Mouse (Mus musculus) v-Abl transformed pro-B cells (cell line): ENCODE results near the gene Mapk6.

ENCODE experiments used
- in situ Hi-C, 2 experiments: fragments of 400-800 bp; cut with MboI; formaldehyde crosslinking; loops; one replicate each; pipeline ENCODE4 v1.15.1; 2025; ENCODE audit not compliant: unreplicated experiment in 2 of 2

The Mapk6 gene

DNA sequence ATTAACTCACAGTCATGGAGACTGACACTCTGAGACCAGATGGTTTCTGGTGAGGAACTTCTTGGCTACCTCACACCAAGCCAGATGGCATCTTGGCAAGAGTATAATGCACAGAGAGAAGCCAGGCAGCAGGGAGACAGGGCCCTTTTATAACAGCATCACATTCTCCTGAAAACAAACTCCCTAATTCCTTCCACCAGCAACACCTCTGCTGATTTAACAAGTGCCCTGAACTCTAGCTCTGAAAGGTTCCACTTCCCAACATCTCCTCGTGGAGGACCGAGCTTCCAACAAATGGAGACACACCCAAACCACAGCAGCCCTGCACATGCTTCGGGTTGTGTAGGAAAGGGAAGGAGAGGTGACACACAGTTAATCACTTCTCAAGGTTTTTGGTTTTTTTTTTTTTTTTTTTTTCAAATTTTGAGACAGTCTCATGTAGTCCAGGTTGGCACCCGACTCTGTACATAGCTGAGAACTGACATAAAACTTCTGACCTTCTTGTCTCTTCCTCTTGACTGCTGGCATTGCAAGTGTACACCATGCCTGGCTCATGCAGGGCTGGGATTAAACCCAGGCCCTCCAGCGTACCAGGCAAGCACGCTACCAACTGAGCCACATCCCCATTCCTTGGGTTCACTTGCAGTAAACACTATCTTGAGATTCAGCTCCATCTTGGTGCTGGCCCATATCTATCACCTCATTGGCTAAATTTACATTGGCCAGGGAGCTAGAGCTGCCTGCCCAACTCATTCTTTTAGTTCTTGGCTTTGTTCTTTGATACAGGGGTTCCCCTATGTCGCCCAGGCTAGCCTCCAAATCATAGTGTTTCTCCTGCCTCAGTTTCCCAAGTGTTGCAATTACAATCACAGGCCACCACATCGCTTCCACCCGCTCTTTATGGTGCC, 17.8 kb upstream of the Mapk6 start:
- in situ Hi-C loops, result no loop called here

DNA sequence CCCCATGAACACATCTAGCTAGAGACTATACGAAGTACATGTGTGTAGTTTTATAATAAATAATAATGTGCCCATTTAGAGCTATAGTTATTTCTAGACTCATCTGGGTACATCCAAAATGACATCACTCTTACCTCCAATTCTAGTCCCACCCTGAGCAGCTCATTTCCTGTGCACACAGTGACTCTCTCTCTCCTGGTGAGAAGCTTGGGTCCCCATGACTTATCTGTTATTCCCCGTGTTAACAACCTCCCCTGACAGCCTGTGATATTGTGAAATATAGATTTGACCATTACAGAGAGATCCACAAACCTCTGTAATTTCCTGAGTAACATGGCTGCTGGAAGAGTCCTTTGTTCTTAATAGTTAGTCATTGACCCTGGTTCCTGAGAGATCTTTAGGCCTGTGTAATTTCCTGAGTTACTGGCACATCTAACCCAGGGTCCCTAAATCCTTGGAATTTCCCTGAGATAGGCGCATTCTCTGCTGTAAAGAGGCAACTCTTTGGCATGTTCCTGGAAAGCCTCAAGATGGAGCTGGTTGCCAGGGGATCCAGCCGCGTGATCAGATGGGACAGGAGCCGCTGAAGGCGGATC, 16.1 kb upstream of the Mapk6 start:
- in situ Hi-C loops, result no loop called here

DNA sequence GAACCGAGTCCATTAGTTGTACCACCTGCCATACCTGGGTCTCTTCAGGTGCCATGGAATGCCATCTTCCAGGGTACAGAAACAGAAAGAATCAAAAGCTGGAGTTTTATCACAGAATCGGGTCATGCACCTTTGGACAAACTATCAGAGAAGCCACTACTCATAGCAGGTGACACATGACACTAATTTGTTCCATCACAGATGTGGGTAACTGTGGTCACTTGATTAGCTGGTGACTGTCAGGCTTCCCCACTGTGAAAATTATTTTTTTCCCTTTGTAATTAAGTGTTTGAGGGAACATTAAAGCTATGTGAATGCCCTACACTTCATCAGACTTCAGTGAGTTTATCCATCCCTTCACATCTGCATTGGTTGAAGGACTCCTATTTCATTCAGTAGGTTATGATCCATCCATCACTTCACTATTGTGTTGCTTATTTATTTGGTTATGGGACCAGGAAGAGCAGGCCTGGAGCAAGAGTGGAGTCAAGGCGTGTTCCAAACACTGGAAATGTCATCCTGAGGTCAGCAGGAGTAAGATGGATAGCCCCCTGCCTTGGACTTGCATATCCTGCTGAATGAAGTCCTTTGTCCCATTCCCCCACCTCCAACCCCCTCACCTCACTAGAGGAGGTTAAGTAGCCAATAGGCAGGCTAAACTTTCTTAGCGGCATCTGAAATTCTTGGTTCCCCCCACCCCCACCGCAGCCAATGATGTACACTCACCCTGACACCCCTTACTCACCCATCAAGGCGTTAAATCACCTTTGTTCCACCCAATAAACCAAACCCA, 14.7 kb upstream of the Mapk6 start:
- in situ Hi-C loops, result no loop called here

DNA sequence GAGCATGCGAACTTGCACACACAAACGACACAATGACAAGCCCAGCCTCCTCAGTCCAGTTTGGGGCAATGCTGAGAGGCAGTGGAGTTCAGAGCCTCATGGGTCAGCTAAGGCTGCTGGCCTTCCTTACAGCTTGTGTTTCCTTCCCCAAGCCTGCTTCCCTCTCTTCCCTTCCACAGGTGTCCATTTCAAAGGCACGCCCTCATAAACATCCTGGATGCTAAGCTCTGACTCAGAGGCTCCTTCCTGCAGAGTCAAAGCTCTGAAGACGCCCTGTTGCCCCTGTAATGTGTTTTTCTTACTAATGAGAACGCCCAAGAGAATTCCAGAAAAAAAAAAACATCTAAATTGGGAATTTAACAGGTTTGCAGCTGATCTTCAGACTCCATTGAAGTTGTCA, 13.9 kb upstream of the Mapk6 start:
- in situ Hi-C loops, result no loop called here

DNA sequence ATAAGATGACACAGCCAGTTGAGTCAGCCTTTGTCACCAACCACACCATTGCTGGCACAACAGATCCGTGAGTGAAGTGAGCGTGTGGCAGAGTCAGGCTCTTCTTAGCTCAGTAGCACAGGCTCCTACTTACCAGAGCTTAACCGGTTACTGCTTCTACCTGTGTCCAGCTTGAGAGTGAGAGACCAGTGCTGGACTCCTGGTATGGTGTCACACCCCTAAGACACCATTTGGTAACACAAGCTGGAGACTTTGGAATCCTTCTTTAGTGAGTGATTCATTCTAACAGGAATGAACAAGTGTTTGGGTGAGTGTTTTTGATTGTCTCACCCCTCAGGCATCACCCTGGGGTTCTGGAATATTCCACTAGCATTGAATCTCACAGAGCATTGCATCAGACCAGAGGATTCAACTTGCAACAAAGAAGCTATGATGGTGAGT, 12.5 kb upstream of the Mapk6 start:
- in situ Hi-C loops, result no loop called here

DNA sequence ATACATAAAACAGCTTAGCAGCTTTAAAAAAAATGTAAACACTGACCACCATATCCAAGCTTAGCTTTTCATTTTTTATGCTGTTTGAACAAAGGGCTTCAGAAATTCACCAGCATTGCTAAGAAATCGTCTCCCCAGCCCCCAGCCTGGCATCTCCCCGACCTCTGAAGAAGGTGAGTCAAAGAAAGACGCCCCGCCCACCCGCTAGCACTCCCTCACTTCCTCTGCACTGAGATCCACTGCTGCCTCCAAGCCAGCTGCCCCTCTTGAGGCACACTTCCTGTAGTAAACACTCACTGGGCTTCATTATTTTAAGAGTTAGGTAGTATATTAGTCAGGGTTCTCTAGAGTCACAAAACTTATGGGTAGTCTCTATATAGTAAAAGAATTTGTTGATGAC, 4.4 kb upstream of the Mapk6 start:
- in situ Hi-C loops, result no loop called here

DNA sequence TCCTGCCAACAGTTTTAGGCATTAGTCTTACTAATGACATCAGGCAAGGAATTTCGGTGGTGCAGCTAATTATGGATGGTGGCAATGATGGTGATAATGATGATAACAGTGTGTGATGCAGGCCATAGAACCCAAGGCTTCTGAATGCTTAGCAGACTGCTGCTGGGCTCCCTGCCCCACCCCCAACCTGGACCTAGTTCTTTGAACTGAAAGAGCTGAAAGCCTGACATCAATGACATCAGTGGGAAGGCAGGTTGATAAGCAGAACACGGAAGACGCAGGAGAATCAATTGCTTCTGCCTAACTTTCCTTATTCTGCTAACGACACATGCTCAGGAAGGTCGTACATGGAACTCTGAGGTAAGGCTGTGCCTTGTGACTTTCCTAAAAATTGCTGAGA, 3.4 kb upstream of the Mapk6 start:
- in situ Hi-C loops, result no loop called here

DNA sequence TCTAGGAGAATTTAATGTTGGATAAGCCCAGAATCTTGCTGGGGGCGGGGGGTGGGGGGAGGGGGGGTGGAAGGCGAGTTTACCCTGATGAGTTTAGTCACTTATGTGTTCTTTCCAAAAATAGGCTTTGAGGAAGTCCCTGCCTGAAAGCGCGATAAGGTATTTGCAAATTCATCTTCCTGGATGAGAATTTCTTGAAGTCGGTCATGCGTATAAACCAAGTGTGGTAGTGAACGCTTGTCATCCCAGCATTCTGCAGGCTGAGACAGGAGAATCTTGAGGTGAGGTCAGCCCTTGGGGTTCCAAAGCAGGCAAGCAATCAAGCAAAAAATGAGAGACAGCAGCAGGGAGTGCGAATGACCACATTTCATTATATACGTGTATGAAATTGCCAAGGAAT, 1.8 kb upstream of the Mapk6 start:
- in situ Hi-C loops, result no loop called here

DNA sequence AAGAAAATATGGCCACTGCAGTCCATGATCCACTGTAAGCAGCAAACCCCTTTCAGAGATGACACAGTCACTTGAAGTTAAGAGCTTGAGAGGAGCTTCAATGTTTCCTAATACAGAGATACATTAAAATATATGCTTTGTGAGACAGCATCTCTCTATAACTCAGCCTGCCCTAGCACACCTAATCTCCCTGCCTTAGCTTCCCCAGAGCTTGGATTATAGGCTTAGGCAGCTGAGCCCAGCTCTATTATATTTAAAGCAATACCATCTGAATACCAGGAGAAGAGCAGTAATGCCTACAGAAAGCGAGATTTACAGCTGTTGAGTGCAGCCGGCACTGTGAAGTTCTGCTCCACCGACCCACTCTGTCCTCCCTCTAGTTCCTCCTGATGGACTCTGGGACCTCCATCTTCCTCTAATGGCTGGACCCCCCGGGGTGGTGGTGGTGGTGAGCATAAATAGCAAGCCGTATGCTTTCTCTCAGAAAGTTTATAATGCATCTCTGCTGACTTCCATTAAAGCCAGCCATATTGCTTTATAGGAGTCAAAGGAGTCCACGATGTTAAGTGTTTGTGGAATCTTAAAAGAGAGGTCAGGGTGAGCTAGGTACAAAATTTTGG, 1.2 kb upstream of the Mapk6 start:
- in situ Hi-C loops, result no loop called here

DNA sequence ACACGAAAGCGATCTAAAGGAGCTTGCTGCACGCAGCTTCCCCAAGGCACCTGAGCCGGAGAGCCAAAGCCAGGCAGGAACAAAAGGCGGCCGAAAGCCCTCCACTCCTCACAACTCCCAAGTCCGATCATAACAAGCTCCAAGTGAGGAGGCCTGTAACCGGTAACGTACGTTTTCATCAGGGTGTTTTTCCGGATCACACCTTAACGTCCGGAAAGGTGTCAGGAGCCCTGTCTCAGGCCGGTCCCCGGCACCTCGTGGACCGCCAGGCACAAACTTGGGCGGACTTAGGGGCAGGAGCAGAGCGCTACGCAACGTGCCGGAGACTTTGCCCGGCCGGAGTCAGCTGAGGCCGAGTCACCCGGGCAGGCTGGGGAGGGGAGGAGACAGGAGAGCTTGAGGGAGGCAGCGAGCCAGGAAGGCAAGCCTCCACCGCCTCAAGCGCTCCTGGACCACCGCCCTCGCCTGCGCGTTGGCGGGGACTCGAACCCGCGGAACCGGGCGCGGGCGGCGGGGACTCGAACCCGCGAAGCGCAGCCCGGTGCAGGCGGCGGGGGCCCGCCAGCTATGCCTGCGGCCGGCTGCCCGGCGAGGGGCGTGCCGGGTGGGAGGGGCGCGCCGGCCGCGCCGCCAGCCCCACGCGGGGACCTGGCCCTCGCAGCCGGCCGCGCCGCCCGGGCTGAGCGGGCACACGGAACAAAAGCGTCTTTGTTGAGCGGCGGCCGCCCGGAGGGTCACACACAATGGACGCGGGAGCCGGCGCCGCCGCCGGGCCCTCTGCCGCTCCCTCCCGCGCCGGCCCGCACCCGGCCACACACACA, 564 bp downstream of the Mapk6 start:
- in situ Hi-C loops, result no loop called here

DNA sequence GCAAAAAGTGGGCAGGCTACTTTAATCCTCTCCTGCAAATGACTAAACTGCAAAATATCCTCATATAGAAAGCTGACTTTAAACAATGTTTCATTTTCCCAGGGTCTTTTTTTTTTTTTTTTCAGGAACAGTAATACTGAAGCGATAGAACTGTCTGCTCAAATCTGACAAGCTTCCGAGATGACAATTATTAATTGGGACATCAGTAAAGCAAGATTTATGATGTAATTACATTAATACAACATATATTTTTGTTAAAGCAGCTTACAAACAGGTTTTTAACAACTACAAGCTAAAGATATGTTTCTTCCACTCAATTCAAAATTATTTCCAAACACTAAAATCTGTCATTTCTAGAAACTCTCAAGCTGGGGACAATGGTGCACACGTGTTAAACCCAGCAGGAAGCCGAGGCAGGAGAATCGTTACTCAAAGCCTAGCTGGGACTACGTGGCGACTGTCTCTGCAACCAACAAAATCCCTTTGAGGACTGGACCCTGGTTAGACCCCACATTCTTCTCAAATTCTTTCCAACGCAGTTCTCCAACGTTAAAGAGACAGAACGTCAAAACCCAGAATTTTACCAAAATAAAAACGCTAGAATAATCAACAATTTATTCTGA, 1.5 kb downstream of the Mapk6 start:
- in situ Hi-C loops, result no loop called here

DNA sequence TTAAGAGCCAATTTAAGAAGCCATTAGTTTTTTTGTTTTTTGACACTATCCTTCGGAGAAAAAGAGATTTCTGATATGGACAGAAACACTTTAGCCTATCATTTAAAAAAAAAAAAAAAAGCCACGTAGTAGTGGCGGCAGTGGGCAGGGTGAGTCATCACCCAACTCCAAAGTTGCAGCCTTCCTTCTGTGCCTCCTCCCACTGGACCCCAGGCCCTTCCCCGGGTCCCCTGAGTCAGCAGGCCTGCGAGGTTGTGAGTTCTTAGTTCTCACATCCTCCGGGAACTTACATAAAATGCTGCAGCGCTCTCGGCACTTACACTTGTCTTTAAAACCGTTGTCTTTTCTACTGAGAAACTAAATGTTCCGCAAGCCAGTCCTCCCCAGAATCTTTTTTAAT, 2.0 kb downstream of the Mapk6 start:
- in situ Hi-C loops, result no loop called here

DNA sequence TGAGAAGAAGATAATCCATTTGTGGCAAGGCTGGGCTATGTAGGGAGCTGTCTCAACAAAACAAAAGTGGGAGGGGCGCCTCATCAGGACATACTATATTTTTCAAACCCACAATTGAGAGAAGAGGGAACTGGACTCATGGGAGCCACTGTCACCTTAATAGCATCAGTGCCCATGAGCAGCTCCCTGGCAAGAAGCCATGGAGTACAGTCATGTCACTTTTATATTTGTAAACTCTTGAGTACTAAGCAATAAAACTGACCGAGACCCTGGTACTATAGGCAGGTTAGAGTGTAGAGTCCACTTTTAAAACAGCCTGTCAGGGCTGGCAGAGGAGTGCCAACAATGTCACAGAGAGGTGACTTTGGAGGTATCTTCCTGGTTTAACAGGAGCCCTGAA, 3.7 kb downstream of the Mapk6 start:
- in situ Hi-C loops, result no loop called here

DNA sequence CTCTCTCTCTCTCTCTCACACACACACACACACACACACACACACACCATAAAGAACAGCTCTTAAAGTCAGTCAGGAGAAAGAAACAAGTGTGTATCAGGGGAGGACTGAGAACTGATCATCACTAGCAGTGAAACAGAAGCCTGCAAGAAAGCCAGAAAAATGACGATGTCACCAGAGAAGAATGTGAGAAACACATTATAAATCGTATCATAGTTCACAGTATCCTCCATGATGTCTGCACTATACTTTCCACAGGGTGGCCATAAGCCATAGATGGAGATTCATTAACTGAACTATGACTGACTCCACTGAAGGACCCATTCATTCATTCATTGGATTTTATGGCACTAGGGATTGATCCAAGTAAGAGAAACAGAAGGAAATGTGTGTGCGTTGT, 6.3 kb downstream of the Mapk6 start:
- in situ Hi-C loops, result no loop called here

DNA sequence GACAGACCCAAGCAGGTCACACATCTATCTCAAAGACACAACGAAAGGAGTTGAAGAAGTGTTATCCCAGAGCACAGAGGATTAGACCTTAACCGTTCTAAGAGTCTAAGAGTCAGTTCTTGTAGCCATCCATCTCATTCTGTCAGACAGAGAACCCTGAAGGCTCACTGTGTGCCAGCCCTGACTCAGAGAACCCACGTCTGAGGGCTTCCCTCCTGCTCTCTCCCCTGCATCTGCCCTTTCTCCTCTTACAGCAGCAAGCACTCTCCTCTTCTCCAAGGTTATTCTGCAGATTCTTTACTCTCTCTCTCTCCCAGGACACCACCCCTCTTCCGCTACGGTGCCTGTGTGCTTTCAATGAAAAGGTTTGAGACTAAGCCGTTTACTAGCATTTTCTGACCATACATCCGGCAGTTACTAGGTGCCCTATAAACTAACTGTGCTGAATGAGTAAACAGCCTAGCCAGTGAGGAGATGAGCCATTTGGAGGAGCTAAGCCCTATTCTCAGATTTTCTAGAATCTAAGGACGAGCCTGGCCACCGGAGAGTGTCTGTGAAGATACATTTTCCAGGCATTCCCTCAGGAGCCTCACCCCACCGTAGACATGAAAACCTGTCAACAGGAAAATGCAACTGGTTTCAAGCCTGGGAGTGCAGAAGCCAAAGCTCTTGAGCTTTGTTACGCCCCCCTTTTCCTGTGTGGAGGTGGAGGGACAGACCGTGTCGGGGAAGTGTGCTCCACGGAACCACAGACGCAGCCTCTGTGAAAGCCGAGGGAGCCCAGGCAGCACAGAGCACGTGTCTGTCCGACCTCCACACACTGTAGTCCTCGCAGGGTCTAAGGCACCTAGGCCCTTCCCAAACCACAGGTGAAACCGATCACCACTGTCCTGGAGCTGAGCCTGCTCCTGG, 8.0 kb downstream of the Mapk6 start:
- in situ Hi-C loops, result no loop called here

DNA sequence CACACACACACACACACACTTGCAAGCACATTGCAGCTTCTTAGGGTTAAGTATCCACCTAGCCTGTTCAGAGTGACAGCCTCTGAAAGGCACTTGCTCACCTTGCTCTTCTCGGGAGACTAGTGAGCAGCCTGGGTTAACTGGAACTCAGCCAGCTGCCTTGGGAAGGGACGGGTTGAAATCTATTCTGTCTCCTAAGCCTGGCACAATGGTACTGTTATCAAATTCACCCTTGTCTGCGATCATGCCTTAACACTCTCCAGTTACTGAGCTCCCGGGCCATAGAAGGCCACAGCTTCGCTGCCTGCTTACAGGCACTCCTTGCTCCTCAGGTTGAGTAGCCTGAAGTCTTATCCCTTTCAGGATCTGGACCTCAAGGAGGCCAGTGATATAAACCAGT, 9.2 kb downstream of the Mapk6 start:
- in situ Hi-C loops, result no loop called here

DNA sequence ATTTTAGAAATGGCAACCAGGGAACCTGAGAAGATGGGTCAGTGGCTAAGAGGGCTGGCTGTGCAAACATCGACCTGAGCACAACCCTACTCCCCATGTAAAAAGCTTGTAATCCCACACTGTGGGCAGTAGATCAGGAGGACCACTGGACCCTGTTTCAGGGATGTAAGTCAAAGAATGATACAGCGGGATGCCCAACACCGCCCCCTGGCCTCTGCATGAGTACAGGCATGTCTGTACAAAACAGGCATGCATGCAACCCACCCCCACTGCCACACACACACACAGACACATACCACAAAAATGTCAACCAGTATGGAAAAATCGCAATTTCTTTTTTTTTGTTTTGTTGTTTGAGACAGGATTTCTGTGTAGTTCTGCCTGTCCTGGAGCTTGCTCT, 10.7 kb downstream of the Mapk6 start:
- in situ Hi-C loops, result no loop called here

DNA sequence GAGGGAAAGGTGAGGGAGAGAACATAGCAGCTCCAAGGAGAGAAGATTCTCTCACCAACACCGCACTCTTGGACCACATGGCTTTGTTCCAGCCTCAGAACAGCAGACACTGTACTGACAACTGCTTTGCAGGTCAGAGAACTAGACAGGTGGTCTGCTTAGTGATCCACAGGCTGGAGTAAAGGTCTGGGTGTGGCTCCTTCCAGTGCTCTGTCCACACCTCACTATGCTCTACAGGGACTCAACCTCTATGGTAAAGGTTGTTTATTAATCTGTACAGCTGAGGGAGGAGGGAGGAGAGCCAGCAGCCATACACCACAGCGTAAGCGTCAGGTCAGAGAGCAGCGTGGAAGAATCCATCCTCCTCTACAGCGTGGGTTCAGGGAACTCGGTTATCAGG, 13.8 kb downstream of the Mapk6 start:
- in situ Hi-C loops, result no loop called here

DNA sequence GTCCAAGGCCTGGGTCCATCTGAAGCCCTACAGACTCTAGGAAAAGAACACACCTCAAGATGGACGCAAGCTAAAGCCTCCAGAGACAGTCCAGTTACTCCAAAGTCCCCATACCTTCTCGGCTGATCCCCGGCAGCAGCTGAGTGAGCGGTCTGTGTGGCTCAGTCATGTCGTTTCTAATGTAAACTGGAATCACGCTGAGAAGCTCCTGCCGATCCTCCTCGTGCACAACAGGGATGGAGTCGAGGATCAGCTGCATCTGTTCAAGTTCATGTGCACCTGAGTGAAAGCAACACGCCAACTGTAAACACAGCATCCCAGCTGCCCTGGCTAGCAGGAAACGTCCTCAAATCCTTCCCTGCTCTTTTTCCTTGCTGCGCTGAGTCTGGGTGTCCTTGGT, 16.6 kb downstream of the Mapk6 start:
- in situ Hi-C loops, result no loop called here
